Mouse (Mus musculus): ENCODE measurements around the gene Gm49368. TPM values are rescaled to one million over a fixed set of nuclear protein-coding genes. Genes with fewer than 3 reads are reported as not detected.

Gene Gm49368
- total RNA-seq, 2 experiments from 2014 or later = not detected

DNA sequence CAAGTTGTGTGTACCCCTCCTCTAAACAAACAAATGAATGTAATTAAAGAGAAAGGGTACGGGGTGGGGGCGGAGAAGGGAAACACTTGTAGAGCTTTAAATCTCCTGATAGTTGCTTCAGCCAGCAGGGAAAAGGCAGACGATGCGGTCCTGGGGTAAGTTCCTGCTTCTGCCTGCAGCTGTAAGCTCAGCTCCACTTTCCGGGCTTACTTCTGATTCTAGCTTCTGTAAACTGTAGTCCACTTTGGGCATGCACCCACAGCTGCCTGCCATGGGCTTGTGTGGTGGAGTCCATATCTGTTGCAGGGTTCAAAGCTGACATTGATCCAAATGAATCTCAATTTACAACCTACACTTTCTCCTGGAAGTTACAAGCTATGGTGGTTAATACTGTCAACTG, 9.4 kb upstream of the Gm49368 start:
- ATAC-seq (replicated peaks; ENCODE audit: low FRiP score, low TSS enrichment, poor library complexity, severe bottlenecking) = no peak

DNA sequence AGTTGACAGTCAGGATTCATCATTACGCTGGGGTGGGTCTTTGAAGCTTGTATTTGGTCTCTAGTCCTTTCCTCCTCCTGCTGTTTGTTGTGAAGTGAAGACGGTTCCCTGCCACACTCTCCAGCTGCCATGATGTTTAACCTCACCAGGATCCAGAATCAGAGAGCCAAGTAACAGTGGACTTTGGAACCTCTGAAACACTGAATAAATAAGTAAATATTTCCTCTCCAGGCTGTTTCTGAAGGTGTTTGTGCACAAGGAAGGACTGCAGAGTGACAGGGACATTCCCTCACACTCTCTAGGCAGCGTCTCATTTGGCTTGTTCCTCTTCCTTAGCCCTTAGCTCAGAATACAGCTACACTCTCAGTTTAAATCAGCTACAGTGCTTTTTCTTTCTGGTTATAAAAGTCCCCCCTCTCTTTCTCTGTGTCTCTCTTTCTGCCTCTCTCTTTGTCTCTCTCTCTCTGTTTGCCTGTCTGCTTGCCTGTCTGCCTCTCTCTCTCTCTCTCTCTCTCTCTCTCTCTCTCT, 5.5 kb upstream of the Gm49368 start:
- no peak for ATAC-seq (replicated peaks; ENCODE audit: low FRiP score, low TSS enrichment, poor library complexity, severe bottlenecking)

DNA sequence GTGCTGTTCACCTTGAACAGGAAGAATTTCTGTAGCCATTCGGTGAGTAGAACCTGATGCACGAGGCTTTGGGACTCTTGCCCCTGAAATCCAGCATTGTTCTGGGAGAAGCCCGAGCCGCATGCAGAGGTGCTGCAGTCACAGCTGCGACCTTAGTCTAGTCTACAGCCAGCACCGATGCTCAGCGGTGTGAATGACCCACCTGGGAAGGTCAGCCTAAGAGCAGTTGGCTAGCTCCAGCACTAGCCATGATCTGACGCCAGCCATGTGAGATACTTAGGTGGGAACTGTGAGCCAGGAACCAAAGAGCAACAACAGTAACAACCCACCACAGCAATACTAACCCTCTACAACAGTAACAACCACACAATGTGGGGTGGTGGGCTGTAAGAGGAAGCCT, 4.6 kb upstream of the Gm49368 start:
- no peak for ATAC-seq (replicated peaks; ENCODE audit: low FRiP score, low TSS enrichment, poor library complexity, severe bottlenecking)

DNA sequence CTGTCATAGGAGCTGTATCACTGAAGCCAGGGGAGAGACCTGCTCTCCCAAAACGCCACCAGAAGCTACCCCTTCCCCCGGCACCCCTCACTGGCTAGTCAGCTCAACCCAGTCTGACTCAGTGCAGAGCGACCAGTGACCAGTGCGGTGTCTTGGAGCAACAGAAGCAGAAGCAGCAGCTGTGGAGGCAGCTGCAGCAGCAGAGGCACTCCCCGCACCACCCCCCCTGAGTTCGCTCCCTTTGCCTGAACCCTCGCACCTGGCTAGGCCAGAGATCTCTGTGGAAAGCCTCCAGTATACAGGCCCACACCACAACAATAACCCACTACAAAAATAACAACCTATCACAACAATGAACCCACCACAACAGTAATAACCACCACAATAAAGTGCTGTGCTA, 3.9 kb upstream of the Gm49368 start:
- no peak for ATAC-seq (replicated peaks; ENCODE audit: low FRiP score, low TSS enrichment, poor library complexity, severe bottlenecking)

DNA sequence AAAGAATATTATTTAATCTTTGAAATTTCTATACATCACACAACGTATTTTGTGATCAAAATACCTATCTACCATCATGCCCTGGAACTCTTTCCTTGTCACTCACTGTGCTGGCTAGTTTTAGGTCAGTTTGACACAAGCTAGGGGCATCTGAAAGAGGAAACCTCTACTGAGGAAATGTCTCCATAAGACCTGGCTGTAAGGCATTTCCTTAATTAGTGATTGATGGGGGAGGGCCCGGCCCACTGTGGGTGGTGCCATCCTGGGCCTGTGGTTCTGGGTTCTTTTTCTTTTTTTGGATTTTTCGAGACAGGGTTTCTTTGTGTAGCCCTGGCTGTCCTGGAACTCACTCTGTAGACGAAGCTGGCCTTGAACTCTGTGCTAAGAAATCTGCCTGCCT, 3.4 kb upstream of the Gm49368 start:
- ATAC-seq (replicated peaks; ENCODE audit: low FRiP score, low TSS enrichment, poor library complexity, severe bottlenecking) = no peak

DNA sequence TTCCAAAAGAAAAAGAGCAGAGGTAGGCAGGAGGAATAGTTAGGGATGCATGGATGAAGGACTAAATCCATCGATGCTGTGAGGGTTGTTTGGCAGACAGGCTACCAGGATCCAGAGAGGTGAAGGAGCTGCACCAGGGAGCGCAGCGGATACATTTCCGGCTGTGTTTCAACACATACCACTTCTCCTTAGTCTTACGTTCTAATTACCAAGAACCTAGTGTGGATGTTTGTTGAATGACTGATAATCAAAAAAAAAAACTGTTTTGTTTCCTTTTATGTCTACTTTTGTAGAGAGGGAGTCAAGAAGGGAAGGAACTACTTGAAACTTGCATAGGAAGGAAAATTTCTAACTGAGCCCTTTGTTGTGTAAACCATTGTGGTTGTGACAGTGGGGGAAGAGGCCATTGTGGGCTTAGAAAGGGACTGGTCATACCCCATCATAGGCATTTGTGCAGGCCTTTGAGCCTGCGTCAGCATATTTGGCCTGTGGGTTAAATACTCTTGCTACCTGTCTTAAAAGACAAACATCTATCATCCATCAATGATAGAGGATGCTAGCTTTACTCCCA, 813 bp downstream of the Gm49368 start:
- no peak for ATAC-seq (replicated peaks; ENCODE audit: low FRiP score, low TSS enrichment, poor library complexity, severe bottlenecking)

DNA sequence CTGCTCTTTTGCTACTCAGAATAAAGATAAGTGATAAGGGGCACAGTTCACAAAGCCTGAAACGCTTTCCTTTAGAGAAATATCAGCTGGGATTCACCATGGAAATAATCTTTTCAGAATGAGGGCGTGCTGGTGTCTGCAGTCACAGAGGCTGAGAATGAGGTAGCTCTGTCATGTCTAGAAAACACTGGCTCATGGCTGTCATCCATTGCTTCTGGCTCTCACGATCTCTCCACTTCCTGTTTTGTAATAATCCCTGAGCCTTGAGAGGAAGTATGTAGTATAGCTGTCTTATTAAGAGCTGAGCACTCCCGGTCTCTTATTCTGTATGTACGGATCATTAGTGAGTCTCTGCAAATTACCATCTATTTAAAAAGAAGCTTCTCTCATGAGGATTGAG, 3.1 kb downstream of the Gm49368 start:
- no peak for ATAC-seq (replicated peaks; ENCODE audit: low FRiP score, low TSS enrichment, poor library complexity, severe bottlenecking)

DNA sequence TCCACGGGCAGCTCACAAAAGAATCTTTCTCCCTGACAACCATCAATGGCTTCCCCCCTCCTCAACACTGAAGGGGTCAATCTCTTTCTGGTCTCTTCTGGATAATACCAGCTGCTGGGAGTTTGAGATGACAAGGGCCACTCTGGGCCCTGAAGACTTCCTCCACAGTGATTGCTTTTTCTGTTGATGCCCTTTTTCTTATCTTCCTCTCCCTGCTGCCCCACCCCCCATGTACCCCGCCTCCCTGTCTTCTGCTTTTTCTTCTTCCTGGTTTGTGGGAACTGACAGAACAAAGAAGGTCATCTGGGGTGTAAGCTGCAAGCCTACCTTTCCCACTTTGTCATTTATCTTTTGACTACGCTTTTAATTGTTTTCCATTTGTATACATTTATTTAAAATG, 5.4 kb downstream of the Gm49368 start:
- no peak for ATAC-seq (replicated peaks; ENCODE audit: low FRiP score, low TSS enrichment, poor library complexity, severe bottlenecking)

DNA sequence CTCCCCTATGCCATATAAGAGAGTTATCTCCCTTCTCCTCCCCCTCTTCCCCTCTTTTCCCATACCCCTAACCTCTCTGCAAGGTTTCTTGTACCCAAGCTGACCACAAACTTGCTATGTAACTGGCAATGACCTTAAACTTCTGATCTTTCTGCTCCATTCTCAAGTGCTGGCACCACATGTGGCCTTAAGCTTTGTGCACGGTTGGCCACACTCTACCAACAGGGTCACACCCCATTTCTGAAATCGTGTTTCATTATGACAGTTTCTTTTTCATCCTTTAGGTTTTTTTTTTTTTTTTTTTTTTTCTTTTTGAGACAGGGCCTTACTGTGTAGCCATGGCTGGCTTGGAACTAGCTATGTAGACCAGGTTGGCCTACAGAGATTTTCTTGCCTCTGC, 7.4 kb downstream of the Gm49368 start:
- no peak for ATAC-seq (replicated peaks; ENCODE audit: low FRiP score, low TSS enrichment, poor library complexity, severe bottlenecking)

DNA sequence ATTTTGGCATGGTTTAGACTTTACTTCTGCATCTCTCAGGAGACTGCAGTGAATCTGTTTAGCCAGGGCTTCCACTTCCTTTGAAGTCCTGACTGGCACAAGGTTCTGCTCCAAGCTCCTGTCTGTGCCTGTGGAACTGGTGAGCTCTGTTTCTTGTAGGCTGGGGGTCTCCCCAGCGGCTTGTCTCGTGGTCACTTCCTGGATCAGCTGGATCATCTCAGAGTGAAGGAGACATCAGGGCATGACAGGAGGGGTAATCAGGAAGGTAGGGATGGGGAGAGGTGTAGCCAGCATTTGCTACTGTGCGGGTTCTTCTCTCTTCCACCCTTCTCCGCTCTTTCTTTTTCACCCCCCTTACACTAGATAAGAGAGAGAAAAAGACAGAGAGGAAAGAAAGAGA, 9.3 kb downstream of the Gm49368 start:
- no peak for ATAC-seq (replicated peaks; ENCODE audit: low FRiP score, low TSS enrichment, poor library complexity, severe bottlenecking)

DNA sequence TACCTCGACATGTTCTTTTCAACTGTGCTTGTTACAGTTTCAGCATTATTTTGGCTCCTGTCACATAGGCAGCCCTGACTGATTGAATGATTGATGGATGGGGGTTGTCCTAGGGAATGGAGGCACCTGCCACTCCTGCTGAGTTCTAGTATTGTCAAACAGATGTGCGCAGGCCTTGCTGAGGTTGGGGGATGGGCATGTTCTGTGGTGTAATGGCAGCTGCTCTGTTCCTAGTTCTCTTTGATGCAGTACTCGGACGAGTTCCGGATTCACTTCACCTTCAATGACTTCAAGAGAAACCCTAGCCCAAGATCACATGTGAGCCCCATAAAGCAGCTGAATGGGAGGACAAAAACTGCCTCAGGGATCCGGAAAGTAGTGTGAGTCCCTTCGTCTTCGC, 17.5 kb downstream of the Gm49368 start:
- ATAC-seq (replicated peaks; ENCODE audit: low FRiP score, low TSS enrichment, poor library complexity, severe bottlenecking) = no peak

DNA sequence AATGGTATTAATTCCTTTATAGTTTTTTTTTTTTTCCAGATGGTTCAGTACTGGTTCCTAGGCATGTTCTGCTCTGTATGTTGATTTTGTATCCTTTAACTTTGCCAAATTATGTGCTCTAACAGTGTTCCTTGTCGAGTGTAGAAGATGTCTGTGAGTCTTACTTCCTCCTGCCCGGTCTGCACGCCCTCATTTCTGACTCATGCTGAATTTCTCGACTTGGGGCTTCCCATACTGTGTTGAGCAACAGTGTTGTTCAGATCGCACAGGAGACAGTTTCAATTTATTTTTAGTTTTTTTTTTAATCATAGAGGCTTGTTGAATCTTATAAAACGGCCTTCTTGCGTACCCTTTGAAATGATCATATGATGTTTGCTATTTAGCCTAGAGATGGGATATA, 26.7 kb downstream of the Gm49368 start:
- no peak for ATAC-seq (replicated peaks; ENCODE audit: low FRiP score, low TSS enrichment, poor library complexity, severe bottlenecking)

DNA sequence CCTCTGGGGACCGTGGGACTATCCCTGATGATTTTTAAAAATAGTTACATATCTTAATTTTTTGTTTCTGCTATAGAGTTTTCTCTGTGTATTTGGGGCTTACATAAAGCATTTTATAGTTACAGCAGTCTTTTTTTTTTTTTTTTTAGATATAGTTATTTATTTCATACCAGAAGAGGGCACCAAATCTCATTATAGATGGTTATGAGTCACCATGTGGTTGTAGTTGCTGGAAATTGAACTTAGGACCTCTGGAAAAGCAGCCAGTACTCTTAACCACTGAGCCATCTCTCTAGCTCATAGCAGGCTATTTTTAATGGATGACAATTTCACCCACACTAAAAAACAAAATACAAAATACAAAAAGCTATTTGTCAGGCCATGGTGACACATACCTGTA, 35.7 kb downstream of the Gm49368 start:
- ATAC-seq (replicated peaks; ENCODE audit: low FRiP score, low TSS enrichment, poor library complexity, severe bottlenecking) = no peak

DNA sequence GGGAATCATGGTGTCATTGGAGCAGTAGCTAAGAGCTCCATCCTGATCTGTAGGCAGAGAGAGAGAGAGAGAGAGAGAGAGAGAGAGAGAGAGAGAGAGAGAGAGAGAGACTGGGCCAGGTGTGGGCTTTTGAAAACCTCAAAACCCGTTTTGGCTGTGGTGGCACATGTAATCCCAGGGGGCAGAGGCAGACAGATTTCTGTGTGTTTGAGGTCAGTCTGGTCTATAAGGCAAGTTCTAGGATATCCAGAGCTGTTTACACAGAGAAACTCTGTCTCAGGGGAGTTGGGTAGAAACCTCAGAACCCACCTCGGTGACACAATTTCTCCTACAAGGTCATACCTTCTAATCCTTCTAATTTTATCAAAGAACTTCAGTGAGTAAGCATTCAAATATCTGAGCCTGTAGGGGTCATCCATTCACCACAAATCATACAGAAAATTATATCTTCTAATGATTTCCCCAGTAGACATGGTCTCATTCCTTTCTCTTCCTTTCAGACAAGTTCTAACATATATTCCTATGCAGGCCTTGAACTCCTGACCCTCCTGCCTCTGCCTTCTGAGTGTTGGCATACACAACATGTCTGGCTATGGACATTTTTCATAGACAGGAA, 38.4 kb downstream of the Gm49368 start:
- no peak for ATAC-seq (replicated peaks; ENCODE audit: low FRiP score, low TSS enrichment, poor library complexity, severe bottlenecking)

DNA sequence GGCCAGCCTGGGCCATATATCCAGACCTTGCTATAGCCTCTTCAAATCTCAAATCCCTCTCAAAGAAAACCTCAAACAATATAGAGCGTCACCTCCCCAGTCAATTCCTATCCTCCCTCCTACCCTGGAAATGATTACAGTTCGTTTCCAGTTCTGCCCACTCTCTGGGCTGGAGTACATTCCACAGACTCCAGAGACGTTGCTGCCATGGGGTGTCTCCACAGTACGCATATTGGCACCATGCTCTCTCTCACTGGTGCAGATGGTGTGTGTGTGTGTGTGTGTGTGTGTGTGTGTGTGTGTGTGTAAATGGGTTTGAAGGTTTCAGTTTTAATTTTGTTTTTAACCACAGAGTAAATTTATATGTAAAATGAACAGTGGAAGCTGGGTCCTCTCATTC, 42.8 kb downstream of the Gm49368 start:
- no peak for ATAC-seq (replicated peaks; ENCODE audit: low FRiP score, low TSS enrichment, poor library complexity, severe bottlenecking)

DNA sequence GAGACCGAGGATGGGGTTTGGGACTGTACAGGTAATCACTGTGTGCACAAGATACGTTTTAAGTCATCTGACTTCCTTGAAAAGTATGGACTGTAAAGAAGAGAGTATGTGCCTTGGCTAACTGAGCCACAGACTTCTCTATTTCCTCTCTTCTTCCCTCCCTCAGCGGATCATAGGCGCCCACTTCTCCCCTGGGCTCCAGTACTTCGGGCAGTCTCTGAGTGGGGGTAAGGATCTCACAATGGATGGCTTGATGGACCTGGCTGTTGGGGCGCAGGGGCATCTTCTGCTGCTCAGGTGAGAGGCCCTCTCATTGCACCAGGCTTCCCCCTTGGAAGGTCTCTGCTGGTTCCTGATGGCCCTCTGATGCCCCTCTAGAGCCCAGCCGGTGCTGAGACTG, 45.0 kb downstream of the Gm49368 start:
- no peak for ATAC-seq (replicated peaks; ENCODE audit: low FRiP score, low TSS enrichment, poor library complexity, severe bottlenecking)

DNA sequence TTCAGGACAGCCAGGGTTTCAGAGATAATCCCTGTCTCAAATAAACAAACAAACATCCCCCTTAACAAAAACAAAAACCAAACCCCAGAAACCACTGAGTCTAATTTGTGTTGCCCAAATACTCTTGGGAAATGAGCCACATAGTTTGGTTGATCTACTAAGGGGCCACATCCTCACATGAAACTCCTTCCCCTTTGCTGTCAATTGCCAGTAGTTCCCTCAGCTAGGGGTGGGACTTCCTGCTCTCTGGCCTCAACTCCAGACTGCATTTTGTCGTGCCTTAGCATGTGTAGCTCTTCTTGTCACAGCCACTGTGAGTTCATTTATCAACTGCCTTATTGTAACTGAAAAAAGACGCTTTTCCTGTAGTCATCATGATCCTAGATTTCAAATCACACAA, 47.8 kb downstream of the Gm49368 start:
- no peak for ATAC-seq (replicated peaks; ENCODE audit: low FRiP score, low TSS enrichment, poor library complexity, severe bottlenecking)

DNA sequence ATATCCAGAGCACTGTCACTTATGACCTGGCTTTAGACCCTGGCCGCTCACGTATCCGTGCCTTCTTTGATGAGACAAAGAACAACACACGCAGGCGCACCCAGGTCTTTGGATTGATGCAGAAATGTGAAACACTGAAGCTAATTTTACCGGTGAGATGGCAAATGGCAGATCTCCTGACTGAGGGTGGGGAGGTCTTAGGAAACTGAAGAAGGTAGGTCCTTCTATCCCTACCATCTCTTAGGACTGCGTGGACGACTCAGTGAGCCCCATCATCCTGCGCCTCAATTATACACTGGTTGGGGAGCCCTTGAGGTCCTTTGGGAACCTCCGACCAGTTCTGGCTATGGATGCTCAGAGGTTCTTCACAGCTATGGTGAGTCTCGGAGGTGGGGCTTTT, 49.6 kb downstream of the Gm49368 start:
- ATAC-seq (replicated peaks; ENCODE audit: low FRiP score, low TSS enrichment, poor library complexity, severe bottlenecking) = no peak

DNA sequence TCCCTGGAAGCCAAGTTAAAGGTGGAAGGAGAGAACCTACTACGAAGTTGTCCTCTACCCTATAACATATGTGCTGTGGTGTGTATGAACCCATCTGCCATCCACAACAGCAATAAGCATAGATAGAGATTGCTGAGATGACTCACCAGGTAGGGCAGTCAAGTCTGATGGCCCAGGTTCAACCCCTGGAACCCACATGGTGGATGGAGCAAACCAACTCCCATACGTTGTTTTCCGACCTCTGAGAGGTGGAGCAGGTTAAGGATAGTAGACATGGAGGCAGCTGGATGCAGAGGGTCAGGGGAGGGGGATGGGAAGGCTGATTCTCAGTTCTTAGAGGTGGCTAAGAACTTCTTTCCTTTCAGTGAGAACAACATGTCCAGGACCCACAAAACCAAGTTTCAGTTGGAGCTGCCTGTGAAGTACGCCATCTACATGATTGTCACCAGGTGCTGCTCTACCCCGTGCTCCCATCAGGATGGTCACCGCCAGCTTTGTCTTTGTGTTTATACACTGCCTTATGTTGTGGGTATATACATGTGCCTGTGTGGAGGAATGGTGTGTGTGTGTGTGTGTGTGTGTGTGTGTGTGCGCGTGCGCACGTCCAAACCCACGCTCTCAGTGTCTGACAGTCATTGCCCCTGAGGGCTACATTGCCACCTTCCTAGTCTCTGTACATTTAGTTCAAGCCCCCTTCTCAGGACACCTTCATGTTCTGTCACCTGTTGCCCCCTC, 52.1 kb downstream of the Gm49368 start:
- no peak for ATAC-seq (replicated peaks; ENCODE audit: low FRiP score, low TSS enrichment, poor library complexity, severe bottlenecking)

DNA sequence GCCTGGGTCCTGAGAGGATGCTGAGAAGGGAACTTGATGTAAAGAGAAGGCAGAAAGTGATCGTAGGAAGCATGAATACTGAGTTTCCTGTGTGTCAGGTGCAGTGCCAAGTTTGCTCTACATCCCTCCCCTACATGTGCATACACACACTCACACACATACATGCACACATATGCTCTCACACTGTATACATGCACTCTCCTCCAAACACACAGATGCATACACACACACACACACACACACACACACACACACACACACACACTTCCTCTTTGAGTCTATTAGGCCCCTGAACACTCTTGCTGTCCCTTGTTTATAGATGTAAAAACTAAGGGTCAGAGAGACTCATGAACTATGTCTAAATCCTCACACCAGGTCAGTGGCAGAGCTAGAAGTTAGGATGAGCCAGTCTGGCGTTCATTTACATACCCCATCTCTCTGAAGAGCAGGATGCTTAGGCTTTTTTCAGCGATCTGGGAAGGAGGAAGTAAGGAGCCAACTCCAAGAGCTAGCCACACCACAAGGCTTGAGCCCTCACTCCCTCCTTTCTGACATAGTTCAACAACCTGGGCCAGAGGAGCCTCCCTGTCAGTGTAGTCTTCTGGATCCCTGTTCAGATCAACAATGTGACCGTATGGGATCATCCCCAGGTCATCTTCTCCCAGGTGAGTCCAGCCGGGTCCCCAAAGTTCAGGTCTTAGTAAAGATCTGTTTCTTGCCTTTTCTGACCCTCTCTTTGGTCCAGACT, 52.9 kb downstream of the Gm49368 start:
- ATAC-seq (replicated peaks; ENCODE audit: low FRiP score, low TSS enrichment, poor library complexity, severe bottlenecking) = no peak
